Mouse (Mus musculus): ENCODE results near the gene Hcn2. TPM values are rescaled to one million over a fixed set of nuclear protein-coding genes. Genes with fewer than 3 reads are reported as not detected.

Gene Hcn2
- polyA plus RNA-seq, 2 experiments: 0.18 to 0.70 TPM

GRCm38 (mm10) chr10:79705951-79706350, 10.5 kb upstream of the Hcn2 start:
- no peaks in the 10 kb centered on the region for H3K27me3 ChIP-seq (ENCODE audit: control insufficient read depth, insufficient read depth, low read length)
- H3K4me3 ChIP-seq (replicated peaks; ENCODE audit: low read length): peak overlapping the region; percentile 84; the same call in 1 of the 2 replicates
- H3K36me3 ChIP-seq (ENCODE audit: control insufficient read depth, insufficient read depth, low read length): peaks cover 38% of the 10 kb centered on the region
- H3K27ac ChIP-seq (replicated peaks; ENCODE audit: low read depth, low read length): no peak overlapping the region
- H3K4me1 ChIP-seq (ENCODE audit: control insufficient read depth, insufficient read depth, low read length): peaks cover 15% of the 10 kb centered on the region
- peak overlapping the region; percentile 95 for H3K4me2 ChIP-seq (replicated peaks; ENCODE audit: low read depth, low read length, severe bottlenecking)
- 78% methylated on average over 5 of the region's 5 CpGs for WGBS
- peak overlapping the region; percentile 75 for H3K9ac ChIP-seq (ENCODE audit: low read depth, low read length, severe bottlenecking)
- TF ChIP-seq POLR2A (IDR thresholded peaks at IDR 0.05; ENCODE audit: borderline replicate concordance, extremely low read depth, insufficient read depth, insufficient read length): no peak
- H3K9me3 ChIP-seq (ENCODE audit: control insufficient read depth, low read length): no peaks in the 10 kb centered on the region
- no peak for DNase-seq (ENCODE audit: low spot score)
- ATAC-seq (ENCODE audit: low FRiP score, low read depth): no peak

GRCm38 (mm10) chr10:79706406-79707094, 9.9 kb upstream of the Hcn2 start:
- Histone ChIP-seq H3K4me2 (replicated peaks; ENCODE audit: low read depth, low read length, severe bottlenecking) (peak overlapping the region; percentile 95), H3K4me3 (replicated peaks; ENCODE audit: low read length) (no peak overlapping the region; the same call in 1 of the 2 replicates), H3K9ac (ENCODE audit: low read depth, low read length, severe bottlenecking) (peak overlapping the region; percentile 75; the same call in 1 of the 2 replicates), H3K9me3 (ENCODE audit: control insufficient read depth, low read length) (no peaks in the 10 kb centered on the region), H3K27me3 (ENCODE audit: control insufficient read depth, insufficient read depth, low read length) (no peaks in the 10 kb centered on the region), H3K27ac (replicated peaks; ENCODE audit: low read depth, low read length) (no peak overlapping the region), H3K36me3 (ENCODE audit: control insufficient read depth, insufficient read depth, low read length) (peaks cover 44% of the 10 kb centered on the region), H3K4me1 (ENCODE audit: control insufficient read depth, insufficient read depth, low read length) (peaks cover 15% of the 10 kb centered on the region)
- 78% methylated on average over 5 of the region's 5 CpGs for whole genome bisulfite sequencing
- TF ChIP-seq POLR2A (IDR thresholded peaks at IDR 0.05; ENCODE audit: borderline replicate concordance, extremely low read depth, insufficient read depth, insufficient read length): no peak
- no peak for ATAC-seq (ENCODE audit: low FRiP score, low read depth)
- no peak for DNase-seq (ENCODE audit: low spot score)

DNA sequence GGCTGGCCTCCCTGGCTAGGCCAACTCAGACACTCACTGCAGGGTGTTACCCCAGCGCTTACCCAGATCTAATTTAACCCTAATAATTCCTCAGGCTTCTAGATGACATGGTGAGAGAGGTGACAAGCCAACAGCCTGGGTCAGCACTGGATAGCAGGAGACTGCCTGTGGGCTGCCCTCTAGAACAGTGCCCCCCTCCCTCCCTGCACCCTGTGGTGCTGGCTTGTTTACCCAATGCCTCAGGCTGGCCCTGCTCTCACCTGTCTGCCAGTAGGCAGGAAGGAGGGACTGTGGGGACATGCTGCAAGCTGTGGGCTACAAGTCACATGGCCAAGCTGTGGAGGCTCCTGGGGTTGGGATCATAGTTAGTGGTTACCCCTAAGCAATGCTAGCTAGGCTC, 9.3 kb upstream of the Hcn2 start:
- Histone ChIP-seq H3K27me3 (ENCODE audit: control insufficient read depth, insufficient read depth, low read length) (no peaks in the 10 kb centered on the region), H3K9me3 (ENCODE audit: control insufficient read depth, low read length) (no peaks in the 10 kb centered on the region), H3K4me1 (ENCODE audit: control insufficient read depth, insufficient read depth, low read length) (peaks cover 11% of the 10 kb centered on the region), H3K4me3 (replicated peaks; ENCODE audit: low read length) (no peak overlapping the region), H3K9ac (ENCODE audit: low read depth, low read length, severe bottlenecking) (no peak overlapping the region), H3K27ac (replicated peaks; ENCODE audit: low read depth, low read length) (no peak overlapping the region), H3K4me2 (replicated peaks; ENCODE audit: low read depth, low read length, severe bottlenecking) (no peak overlapping the region), H3K36me3 (ENCODE audit: control insufficient read depth, insufficient read depth, low read length) (peaks cover 50% of the 10 kb centered on the region)
- no peak for ATAC-seq (ENCODE audit: low FRiP score, low read depth)
- no peak for TF ChIP-seq POLR2A (IDR thresholded peaks at IDR 0.05; ENCODE audit: borderline replicate concordance, extremely low read depth, insufficient read depth, insufficient read length)
- DNase-seq (ENCODE audit: low spot score): no peak
- WGBS: 90% methylated on average over 1 of the region's 1 CpGs

GRCm38 (mm10) chr10:79707759-79708158, 8.7 kb upstream of the Hcn2 start:
- Histone ChIP-seq H3K9ac (ENCODE audit: low read depth, low read length, severe bottlenecking) (no peak overlapping the region), H3K27ac (replicated peaks; ENCODE audit: low read depth, low read length) (no peak overlapping the region), H3K4me1 (ENCODE audit: control insufficient read depth, insufficient read depth, low read length) (peaks cover 11% of the 10 kb centered on the region), H3K36me3 (ENCODE audit: control insufficient read depth, insufficient read depth, low read length) (peaks cover 51% of the 10 kb centered on the region), H3K9me3 (ENCODE audit: control insufficient read depth, low read length) (no peaks in the 10 kb centered on the region), H3K4me2 (replicated peaks; ENCODE audit: low read depth, low read length, severe bottlenecking) (no peak overlapping the region), H3K4me3 (replicated peaks; ENCODE audit: low read length) (no peak overlapping the region), H3K27me3 (ENCODE audit: control insufficient read depth, insufficient read depth, low read length) (no peaks in the 10 kb centered on the region)
- WGBS: 76% methylated on average over 4 of the region's 4 CpGs
- TF ChIP-seq POLR2A (IDR thresholded peaks at IDR 0.05; ENCODE audit: borderline replicate concordance, extremely low read depth, insufficient read depth, insufficient read length): no peak
- no peak for ATAC-seq (ENCODE audit: low FRiP score, low read depth)
- no peak for DNase-seq (ENCODE audit: low spot score)

DNA sequence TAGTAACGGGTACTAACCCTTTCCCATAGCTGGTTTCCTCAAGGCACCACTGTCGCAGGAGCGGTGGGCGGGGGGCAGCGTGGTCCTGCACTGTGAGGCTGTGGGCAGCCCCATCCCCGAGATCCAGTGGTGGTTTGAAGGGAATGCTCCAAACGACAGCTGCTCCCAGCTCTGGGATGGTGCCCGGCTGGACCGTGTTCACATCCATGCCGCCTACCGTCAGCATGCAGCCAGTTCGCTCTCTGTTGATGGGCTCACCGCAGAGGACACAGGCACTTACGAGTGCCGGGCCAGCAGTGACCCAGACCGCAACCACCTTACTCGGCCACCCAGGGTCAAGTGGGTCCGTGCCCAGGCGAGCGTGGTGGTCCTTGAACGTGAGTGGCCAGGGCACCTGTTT, 7.8 kb upstream of the Hcn2 start:
- H3K27ac ChIP-seq (replicated peaks; ENCODE audit: low read depth, low read length): no peak overlapping the region

More for the DNA sequence above, 7.8 kb upstream of the Hcn2 start:
- Histone ChIP-seq H3K4me2 (replicated peaks; ENCODE audit: low read depth, low read length, severe bottlenecking) (no peak overlapping the region), H3K27me3 (ENCODE audit: control insufficient read depth, insufficient read depth, low read length) (no peaks in the 10 kb centered on the region), H3K9me3 (ENCODE audit: control insufficient read depth, low read length) (no peaks in the 10 kb centered on the region), H3K4me3 (replicated peaks; ENCODE audit: low read length) (no peak overlapping the region), H3K4me1 (ENCODE audit: control insufficient read depth, insufficient read depth, low read length) (peaks cover 11% of the 10 kb centered on the region), H3K9ac (ENCODE audit: low read depth, low read length, severe bottlenecking) (no peak overlapping the region), H3K36me3 (ENCODE audit: control insufficient read depth, insufficient read depth, low read length) (peaks cover 51% of the 10 kb centered on the region)
- TF ChIP-seq POLR2A (IDR thresholded peaks at IDR 0.05; ENCODE audit: borderline replicate concordance, extremely low read depth, insufficient read depth, insufficient read length): no peak
- ATAC-seq (ENCODE audit: low FRiP score, low read depth) (no peak), DNase-seq (ENCODE audit: low spot score) (no peak)
- WGBS: 92% methylated on average over 21 of the region's 21 CpGs
